Mouse (Mus musculus): ENCODE data around the gene Sox13. TPM values are rescaled to one million over a fixed set of nuclear protein-coding genes. Genes with fewer than 3 reads are reported as not detected.

Gene Sox13
- total RNA-seq, 1 experiment from 2014 or later, result 3.1 TPM

DNA sequence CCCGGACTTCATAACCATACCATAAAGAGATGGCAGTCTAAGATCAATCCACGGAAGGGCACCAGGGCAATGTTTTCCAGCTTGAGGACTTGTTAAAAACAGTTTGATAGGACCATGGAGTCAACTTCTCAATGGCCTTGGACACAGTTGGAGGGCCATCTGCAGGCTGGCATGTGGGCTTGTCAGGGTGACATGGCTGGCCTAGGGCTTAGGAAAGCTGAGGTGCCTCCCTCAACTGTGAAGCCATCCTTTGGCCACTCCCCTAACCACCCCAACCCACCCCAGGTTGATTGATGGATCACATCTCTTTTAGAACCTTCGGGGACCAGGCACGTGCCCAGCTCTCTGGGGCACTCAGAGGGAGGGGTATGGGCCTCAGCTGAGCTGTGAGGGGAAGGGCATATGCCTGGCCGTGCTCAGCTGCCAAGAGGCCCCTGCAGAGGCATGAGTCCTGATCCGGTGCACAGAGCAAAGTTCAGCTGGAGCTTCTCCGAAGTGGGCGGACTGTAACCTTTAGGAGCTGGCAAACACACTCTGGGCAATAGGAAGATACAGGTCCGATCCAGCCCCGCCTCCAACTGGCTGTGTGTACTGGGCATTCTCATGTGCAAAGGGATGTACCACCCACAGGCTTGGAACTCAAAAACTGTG is 48.4 kb downstream of the Sox13 start:
- no peak for ATAC-seq (replicated peaks; ENCODE audit: low read depth, poor library complexity, severe bottlenecking)

GRCm38 (mm10) chr1:133372113-133372512 is 52.1 kb downstream of the Sox13 start:
- 0 out of 2 replicates have a peak, but pooled peaks have one; percentile 11 for ATAC-seq (replicated peaks; ENCODE audit: low read depth, poor library complexity, severe bottlenecking)

- no peak for ATAC-seq (replicated peaks; ENCODE audit: low read depth, poor library complexity, severe bottlenecking)
Observed at GRCm38 (mm10) chr1:133371431-133371830, 52.7 kb downstream of the Sox13 start.

DNA sequence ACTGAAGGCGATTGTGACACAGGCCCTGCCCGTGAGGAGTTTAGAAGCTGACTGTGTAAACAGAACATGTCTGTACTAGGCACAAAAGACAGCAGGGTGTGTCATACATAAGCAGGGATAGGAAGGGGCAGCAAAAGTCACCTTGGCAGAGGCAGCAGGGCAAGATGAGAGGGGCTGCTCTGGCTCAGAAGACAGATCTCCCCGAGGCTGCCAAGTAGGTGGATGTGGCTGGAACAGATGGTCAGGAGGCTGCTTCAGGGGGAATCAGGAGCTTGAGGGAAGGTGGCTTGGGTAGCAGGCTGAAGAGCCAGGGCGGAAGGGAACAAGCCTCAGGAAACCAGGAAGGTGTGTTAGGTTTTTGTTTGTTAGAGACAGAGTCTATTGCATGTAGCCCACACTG is 53.8 kb downstream of the Sox13 start:
- no peak for ATAC-seq (replicated peaks; ENCODE audit: low read depth, poor library complexity, severe bottlenecking)

DNA sequence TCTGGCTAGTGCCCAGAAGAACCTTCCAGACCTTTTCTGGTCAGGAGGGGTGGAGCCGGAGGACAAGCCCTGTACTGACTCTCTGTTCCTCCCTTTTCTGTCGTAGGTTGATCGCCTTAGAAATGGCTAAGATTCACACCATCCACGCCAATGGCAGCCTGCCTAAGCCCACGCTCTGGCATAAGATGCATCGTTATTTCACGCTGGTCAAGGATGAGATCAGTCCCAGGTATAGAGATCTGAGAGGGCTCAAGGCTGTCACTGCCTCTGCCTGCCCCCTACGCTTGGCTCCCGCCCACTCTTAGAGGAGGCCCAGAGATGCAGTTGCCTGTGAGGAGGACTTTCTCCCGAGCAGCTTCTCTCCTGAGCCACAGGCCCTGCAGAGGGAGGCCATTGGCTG is 55.5 kb downstream of the Sox13 start:
- ATAC-seq (replicated peaks; ENCODE audit: low read depth, poor library complexity, severe bottlenecking), result no peak

DNA sequence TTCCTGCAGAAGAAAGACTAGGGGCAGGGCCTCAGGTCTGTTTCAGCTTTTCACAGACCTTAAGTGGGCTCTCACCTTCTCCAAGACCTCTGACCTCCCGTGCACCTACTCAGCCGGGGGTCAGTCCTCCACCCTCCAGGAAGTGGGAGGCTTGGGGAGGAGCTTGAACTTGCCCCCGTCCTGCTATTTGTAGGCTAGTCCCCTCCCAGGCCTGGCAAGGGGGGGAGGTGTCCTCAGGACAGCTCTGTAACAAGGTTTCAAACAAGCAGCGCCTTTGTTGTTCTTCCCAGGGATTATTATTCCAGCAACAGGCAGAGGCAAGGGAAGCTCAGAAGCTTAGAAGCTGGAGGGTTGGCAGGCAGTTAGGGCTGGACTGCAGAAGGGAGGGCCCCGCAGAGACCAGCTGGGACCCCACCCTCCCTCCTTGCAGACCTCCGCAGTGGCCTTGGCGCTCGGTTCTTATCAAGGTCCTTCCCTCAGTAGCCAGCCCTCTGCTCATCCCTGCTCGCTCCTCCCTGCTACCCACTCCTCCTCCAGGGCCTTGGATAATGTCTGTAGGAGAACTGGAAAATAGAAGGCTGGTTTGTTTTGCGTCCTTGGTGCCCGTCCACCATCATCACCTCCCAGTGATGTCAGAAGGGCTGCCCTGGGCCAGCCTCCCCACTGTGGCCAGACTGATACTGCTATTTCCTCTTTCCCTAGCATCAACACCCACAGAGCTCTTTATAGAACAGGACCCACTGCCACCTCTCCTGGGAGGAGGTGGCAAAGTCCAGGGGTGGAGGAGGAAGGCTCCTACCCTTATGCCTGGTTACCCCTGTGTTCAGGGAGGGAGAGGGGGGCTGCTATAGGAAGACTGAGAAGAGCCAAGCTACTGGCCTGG is 56.3 kb downstream of the Sox13 start:
- peak; percentile 70 for ATAC-seq (replicated peaks; ENCODE audit: low read depth, poor library complexity, severe bottlenecking)

DNA sequence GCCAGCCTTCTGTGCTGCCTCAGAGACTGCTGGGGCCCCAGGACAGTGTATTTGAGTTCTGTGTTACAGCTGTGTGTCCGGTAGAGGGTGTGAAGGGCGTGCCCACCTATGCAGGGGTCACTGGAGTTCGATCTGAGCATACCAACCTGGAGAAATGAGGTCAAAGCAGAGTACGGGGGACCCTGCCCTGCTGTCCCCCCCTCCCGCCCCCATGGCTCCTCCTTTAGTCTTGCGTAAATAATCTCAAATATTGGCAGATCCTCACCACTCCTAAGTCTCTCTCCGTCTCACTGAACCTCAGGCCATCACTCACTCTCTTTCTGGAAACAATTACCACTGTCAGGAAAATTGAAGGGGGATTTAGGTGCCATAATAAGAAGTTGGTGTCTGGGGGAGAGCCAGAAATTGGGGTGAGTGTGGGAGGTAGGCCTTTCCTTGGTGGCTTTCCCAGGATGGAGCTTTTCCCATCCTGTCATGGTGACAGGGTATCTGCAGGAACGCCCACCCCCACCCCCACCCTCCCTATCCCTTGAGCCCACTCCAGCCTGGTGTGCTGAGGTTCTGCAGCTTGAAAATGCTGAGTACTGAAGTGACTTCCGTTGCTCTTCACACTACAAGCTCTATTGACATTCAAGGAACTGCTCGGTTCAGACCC is 57.1 kb downstream of the Sox13 start:
- ATAC-seq (replicated peaks; ENCODE audit: low read depth, poor library complexity, severe bottlenecking), result no peak

- ATAC-seq (replicated peaks; ENCODE audit: low read depth, poor library complexity, severe bottlenecking), result no peak
Observed at GRCm38 (mm10) chr1:133364890-133365289, 59.3 kb downstream of the Sox13 start.

GRCm38 (mm10) chr1:133364022-133364630 is 60.1 kb downstream of the Sox13 start:
- no peak for ATAC-seq (replicated peaks; ENCODE audit: low read depth, poor library complexity, severe bottlenecking)

DNA sequence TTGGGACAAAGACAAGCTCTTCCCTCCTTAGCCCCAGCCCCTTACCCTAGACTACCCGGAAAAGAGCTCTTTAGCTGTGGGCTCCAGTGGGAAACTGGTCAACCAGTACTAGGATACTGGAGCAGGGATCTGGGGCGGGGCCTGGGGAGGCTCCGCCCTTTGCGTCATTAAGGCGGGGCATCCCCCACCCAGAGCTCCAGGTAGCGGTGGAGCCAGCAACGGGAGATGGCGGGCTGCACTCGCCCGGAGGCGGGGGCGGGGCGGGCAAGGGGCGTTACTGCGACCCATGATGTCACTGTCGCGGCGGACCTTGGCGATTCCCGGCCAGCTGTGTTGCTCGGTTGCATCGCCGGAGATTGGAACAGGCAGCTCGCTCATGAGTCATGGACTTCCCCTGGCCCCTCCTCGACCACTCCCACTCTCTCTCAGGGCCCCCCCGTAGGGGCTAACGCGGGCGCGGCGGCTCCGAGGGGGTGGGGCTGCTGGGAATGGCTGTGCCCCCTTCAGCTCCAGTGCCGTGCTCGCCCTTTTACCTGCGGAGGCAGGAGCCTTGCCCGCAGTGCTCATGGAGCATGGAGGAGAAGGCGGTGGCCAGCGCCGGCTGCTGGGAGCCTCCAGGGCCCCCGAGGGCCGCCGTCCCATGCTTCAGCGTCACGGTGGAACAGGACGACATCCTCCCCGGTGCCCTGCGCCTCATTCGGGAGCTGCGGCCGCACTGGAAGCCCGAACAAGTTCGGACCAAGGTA is 60.7 kb downstream of the Sox13 start, which contains the start of gene Etnk2:
TSS of gene Etnk2 (plus strand) at position 297 of the 746 bp plus-strand sequence.
- peak; percentile 57 for ATAC-seq (replicated peaks; ENCODE audit: low read depth, poor library complexity, severe bottlenecking)

GRCm38 (mm10) chr1:133362103-133362502 is 62.1 kb downstream of the Sox13 start:
- ATAC-seq (replicated peaks; ENCODE audit: low read depth, poor library complexity, severe bottlenecking), result no peak

GRCm38 (mm10) chr1:133361006-133361405 is 63.2 kb downstream of the Sox13 start:
- no peak for ATAC-seq (replicated peaks; ENCODE audit: low read depth, poor library complexity, severe bottlenecking)

GRCm38 (mm10) chr1:133356330-133356729 is 67.8 kb downstream of the Sox13 start:
- ATAC-seq (replicated peaks; ENCODE audit: low read depth, poor library complexity, severe bottlenecking), result no peak

DNA sequence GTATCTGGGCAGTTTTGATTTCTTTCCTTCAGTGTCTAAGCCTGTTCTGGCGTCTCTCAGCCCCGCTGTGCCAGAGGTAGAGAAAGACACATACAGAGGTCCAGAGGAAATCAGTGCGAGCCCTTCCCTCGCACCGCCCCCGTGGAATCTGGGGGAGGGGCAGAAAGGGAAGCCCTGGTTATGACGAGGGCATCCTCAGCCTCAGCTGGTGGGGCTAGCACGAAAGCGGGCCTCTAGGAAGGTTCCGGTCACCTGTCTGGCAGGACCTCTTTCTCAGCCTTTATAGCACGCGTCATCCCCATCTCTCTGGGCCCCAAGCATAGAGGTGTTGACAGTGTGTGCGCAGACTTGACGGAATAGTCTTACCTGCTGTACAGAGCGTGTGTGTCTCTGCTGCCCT is 68.3 kb downstream of the Sox13 start:
- no peak for ATAC-seq (replicated peaks; ENCODE audit: low read depth, poor library complexity, severe bottlenecking)

- ATAC-seq (replicated peaks; ENCODE audit: low read depth, poor library complexity, severe bottlenecking), result no peak
Observed at GRCm38 (mm10) chr1:133355469-133355868, 68.7 kb downstream of the Sox13 start.

GRCm38 (mm10) chr1:133353371-133353809 is 70.8 kb downstream of the Sox13 start:
- ATAC-seq (replicated peaks; ENCODE audit: low read depth, poor library complexity, severe bottlenecking), result peak; percentile 87

DNA sequence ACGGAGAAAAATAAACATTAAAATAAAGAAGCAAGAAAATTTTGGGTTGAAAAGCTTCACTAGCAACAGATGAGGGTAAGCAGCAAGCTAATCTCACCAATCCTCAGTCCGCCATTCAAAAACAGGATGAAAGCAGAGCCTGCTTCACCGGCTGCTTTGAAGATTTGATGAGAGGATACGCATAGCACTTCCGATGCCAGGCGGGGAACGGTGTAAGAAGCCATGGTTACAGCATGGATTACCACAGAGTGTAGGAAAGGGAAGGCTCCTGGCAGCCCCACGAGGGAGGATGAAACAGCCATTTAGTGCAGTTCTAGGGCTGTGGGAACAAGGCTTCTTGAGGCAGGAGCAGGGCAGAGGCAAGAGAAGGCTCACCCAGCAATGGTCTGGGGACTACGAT is 72.4 kb downstream of the Sox13 start:
- no peak for ATAC-seq (replicated peaks; ENCODE audit: low read depth, poor library complexity, severe bottlenecking)

- ATAC-seq (replicated peaks; ENCODE audit: low read depth, poor library complexity, severe bottlenecking), result no peak
Observed at GRCm38 (mm10) chr1:133350210-133350609, 74.0 kb downstream of the Sox13 start, which contains the start of gene Ren1. Ren1 (plus strand) TSS chr1:133350510.

DNA sequence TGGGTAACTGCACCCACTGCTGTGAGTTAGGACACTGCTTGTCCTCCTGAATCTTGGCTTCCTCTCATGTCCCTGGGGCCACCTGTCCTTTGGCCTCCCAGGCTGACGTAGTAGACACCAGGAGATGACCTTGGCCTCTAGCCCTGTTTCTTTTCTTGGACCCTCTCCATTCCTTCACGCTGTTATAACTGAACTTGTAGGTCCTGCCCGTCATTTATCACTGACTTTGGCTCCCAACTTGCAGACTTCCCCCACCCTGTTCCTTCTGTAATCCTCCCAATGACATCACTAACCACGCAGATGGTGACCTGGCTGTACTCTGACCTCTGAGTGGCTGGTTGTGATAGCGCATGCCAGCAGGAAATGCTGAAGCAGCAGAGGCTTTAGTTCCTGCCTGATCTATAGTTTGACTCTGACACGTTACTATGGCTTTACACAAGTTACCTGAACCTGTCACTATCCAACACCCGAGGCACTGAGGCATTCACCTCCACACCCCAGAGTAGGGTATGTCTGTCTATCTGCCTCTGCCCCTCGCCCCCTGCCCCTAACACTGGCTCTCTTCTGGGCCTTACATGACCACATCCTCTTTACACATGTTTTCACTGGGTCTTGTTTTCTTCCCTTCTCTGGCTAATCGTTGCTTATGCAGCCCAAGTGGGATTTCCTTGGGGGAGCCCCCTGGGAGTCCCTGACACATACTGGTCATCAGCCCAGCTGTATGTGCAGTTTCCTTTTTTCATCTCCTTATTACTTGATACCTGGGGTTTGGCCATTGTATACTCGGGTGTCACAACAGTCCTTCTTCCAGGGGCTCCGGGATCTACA is 76.3 kb downstream of the Sox13 start:
- ATAC-seq (replicated peaks; ENCODE audit: low read depth, poor library complexity, severe bottlenecking), result peak; percentile 90
